Mouse (Mus musculus) liver, adult 2 months (tissue): ENCODE results near the gene Cyb5d2.

Source experiments
- CTCF ChIP-seq: fragments of 200-500 bp; IDR thresholded peaks from 2 replicates; pipeline ENCODE4 v1.5.1; 2011; ENCODE audit warnings: low read depth, low read length, control low read depth
- POLR2A ChIP-seq: fragments of 200-500 bp; IDR thresholded peaks from 2 replicates; pipeline ENCODE4 v1.6.1; 2011; ENCODE audit warnings: low read length, control low read depth; ENCODE audit not compliant: insufficient read depth; ENCODE audit errors: extremely low read depth

GRCm38 (mm10) chr11:72798112-72798511, 2.2 kb upstream of the Cyb5d2 start:
- TF ChIP-seq POLR2A (no peak), CTCF (no peak)
